Mouse (Mus musculus) right cerebral cortex, postnatal 4 days (tissue): ENCODE data around the gene Fcrla.

Source experiments
- DNase-seq: peaks from one replicate; pipeline ENCODE4 v3.0.0-alpha.2; 2022

The Fcrla gene

DNA sequence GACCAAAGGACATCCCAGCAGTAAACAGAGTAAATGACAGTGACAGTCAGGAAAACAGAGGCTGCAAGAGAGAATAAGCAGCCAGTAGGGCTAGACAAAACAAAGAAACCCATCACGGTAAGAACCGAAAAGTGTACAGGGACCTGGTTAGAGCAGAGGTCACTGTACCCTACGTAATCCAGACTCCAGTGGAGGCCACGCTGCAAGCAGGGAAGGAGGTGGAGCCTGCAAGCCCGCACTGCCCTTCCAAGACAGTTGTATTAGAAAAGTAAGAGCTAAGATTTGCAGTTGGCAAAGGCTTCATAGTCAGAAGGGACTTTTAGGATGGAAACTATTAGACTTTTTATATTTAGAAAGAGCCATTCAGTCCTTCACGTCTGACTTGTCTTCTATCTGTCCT is 442 bp downstream of the Fcrla start:
- no peak for DNase-seq

DNA sequence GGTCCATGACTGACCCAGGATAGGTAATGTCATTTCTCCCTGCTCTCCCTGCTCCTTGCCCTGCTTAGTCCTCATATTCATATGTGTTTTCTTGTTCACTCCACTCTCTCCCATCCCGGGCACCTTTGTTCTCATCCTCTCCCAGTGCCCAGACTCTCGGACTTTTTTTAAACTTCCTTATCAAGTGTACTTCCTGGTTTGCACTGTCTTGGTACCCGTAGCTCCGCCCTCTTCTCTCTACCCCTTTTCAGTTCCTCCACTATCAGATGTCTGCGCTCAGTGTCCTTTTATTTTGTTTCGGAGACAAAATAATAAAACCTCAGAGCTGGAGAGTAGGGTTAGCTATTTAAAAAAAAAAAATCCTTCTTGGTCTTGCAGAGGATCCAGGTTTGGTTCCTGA is 2.9 kb downstream of the Fcrla start:
- DNase-seq: no peak

DNA sequence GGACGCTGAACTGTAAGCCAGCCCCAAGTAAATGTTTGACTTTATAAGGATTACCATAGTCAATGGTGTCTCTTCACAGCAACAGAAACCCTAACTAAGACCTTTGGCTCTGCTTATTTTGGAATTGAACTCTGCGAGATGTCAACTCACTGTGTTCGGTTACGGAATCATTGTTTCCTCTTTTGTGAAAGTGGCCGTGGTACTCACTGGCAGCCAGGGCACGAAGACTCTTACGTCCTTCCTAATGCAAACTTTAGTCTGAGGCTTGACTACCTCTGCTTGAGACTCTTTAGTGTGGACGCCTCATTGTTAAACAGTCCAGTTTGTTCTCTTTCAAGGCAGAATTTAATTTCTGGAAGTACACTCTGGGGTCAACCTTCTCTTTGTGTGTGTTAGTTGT is 8.1 kb downstream of the Fcrla start:
- DNase-seq: no peak

DNA sequence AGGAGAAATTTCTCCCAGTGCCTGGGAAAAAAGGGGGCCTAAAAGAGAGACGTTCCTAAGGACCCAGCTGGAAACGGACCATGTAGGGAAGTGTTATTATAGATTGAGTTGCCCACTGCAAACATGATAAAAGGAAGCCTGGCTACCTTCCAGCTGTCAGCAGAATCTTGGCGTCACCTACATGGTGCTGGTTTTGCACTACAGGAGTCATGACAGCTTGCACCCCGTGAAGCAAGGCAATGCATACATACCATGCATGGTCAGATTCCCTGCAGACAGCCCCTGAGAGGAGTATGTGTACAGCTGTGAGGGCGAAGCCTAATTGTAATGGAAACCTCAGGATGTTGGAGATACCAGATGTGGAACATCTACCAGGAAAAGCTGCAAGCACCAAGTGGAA is 11.7 kb downstream of the Fcrla start:
- DNase-seq: no peak

DNA sequence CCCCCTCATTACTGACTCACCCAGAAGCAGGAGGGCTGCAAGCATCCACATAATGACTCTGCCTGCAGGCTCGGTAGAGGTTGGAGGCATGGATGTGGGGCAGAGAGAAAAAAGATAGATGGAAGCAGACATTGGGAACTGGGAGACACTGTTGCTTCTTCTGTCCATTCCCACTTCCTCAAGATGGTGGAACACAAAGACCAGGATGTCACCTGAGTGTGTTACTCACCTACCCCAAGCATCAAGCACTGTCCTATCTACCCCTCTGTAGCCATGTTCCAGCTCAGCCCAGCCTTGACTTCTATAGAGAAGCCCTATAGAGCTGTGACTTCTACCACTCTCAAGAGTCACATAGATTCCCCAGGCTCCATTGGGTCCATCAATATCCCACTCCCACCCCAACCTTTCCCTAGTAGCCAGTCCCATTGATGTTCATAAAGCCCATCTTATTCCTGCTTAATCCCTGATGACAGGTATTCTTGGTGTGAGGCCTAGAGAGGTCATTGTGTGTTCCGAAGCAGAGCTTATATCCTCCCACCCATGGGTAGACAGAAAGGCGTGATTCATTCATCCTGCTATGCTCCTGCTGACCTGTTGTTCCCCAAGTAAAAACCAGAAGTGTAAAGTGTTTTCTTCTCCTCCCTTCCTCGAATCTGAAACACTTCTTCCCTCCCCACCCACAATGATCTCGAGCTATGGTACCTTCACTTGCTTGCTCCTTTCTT is 14.3 kb downstream of the Fcrla start, which contains the start of gene Fcrlb:
TSS of gene Fcrlb (minus strand) at position 51 of the 725 bp plus-strand sequence.
- no peak for DNase-seq

DNA sequence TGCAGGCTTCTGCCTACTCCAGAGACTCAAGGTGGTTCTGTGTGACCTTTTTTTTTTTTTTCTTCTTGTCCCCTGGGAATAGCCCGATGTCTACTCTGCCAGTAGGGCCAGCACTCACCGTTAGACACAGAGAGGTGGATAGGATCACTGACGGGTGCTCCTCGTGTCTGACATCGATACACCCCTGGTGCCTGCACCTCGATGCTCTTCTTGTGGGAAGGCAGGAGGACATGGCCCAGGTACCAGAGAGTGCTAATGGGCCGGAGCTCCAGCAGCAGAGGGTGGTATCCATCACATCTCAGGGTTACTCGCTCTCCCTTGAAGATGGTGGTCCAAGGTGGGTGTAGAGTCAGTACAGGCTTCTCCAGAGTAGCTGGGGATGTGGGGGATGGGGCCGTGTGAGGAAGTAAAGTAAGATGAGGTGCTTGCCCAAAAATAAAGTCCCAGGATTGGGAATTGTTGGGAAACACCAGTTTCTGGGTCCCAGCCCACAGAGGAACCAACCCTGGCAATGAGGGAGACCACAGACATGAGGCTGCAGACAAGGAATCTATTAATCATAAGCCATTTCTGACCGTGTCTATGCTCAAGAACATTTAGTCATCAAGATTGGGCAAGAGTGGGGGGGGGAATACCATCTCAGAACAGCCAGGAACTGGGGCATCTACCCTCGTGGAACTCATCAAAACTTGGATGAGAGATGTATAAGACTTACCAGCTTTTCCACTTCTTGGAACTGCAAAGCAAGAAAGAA is 15.3 kb downstream of the Fcrla start:
- no peak for DNase-seq

DNA sequence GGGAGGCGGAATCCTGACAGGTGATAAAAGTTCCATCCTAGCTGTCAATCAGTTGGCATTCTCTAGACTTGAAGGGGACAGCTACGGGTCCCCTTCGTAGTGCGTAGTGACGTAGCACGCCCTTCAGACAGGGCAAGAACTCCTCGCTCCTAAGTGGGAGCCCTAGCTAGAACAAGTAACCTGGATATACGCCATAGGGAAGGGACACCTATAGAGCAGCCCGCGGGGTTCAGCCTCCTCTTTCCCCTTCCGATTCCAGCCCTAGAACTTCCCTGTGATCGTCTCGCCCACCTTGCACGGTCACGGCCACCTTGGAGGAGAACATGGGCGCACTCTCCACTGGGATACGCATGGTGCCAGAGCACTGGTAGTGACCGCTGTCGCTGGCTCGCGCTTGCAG is 19.0 kb downstream of the Fcrla start:
- DNase-seq: peak; percentile 7

DNA sequence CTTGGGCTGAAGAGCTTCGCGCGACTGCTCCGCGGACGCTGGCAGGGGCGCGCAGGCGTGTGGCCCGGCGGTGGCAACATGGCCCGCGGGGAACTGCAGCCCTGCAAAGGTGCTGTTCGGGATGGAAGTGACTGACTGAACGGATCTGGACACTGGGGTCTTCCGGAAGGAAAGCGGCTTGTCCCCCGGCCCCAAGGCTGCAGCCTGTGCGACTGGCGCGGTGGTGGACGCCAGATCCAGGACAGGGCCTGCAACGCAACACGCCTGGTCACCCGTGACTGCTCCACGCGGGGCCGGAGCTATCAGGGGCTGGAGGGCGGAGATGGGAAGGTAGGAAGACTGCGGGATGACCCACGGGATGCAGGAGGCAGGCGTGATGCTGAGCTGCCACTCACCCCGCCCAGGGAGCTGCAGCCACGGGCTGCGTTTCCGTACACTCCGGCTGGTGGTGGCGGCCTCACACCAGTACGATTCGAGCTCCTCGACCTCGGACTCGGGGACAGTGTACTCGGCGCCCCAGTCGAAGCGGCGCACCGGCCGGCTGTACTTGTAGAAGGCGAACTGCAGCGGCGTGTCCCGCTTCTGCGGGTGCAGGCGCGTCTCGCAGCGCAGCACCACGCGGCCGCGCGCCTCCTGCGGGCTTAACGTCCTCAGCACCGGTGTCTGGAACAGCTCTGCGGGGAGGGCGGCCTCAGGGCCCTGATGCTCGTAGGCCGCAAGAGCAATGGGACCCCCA is 19.8 kb downstream of the Fcrla start:
- DNase-seq: peak; percentile 44

DNA sequence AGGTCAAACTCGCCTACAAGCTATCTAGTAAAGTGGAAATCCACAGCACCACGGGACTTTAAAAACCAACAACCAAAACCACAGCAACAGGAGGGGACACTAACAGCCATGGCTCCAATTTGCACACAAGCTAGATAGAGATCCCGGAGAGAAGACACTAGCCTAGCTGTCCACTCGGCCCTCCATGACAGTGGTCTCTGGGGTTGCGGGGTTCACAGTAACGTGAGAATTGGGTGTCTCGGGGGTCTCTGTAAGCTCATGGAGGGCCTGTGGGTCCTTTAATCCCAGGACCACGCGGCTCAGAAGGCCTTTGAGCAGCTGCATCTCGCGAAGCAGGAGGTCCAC is 20.3 kb downstream of the Fcrla start:
- no peak for DNase-seq

DNA sequence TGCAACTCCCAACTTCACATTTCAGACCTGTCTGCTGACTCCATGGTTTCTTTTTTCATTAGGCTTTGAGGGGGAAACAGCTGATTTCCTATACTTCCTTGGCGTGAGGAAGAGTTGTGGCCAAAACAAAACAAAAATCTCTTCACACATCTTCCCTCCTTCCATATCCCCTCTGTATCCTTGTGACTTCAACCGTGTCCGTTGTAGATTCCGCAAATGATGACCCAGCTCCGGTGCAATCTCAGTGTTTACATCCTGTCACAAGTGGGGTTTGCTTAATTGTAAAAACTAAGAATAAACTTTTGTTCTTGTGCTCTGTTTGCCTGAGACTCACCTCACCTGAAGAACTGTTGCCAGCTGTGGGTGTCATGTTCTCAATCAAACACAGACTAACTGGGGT is 23.9 kb downstream of the Fcrla start:
- no peak for DNase-seq

DNA sequence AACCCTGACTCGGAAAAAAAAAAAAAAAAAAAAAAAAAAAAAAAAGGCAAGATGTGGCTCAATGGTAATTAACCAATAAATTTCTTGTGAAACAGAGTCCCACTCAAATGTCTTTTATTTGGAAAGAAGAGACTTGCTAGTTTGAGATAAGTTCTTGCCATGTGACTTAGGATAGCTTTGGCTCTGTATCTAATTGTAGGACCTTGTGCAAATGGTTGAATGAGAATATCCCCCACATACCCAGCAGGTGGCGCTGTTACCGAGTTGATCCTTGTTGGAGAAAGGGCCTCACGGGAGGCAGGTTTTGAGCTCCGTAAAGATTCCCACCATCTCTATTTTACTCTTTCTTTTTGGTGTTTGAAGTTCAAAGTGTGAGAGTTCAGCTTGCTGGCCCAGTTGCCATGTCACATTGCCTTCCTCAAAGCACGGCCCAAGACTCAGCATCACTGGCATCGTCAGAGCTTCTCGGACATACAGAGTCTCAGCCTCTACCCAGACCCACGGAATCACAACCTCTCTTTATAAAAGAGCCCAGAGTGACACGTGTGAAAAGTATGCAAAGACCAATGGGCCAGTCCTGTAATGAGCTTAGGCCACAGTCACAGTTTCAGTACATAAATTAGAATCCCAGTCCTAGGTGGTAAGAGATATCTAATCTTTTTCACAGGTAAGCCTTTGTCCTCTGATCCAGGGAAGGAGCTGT is 25.7 kb downstream of the Fcrla start:
- peak; percentile 93 for DNase-seq

DNA sequence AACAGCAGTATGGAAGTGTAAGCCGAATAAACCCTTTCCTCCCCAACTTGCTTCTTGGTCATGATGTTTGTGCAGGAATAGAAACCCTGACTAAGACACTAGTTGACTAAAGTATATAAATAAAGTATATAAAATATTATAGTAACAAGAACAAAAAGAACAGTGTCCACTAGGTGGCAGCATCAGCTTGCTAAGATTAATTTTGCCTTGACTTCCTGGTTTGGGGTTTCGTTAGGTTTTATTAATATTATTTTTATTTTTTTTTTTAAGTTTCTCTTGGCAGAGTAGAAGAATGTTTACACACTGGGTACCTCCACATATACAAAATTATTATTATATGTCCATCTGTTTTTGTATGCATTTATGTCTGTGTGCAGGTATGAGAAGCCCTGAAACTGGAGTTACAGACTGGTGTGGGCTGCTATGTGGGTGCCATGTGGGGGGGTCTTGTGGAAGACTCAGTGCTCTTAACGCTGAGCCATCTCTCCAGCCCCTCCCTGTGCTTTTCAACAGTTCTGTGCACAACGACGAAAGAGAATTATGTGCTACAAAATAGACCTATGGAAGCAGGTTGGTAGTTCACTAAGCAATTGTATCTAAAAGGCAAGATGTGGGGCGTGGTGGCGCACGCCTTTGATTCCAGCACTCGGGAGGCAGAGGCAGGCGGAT is 26.4 kb downstream of the Fcrla start:
- DNase-seq: peak; percentile 61

DNA sequence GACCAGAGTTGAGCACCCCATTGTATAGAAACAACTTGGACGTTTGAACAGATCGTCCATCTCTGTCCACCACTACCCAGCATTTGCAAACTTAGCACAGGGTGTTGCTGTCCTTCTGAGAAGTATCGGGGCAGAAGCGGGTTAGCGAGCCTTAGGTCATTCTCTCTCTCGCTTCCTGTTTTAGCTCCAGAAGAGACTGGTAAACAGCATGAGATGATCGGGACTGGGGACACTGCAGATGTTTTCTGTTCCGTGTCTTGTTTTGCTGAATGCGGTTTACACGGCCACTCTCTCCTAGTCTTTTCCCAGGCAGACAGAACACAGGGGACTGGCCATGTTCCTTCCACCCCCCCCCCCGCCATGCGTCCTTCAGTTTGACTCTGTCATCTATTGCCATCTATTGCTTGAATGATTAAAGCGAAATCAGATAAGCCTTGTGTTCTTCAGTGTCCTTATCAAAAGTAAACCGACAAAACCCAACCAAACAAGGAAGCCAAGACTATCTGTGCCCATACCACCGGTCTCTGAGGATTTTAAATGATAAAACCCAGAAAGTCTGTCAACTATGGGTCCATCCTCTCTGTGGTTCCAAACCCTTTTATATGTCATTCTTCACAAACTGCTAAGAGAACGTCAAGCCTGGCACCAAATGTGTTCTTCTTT is 28.8 kb downstream of the Fcrla start:
- no peak for DNase-seq

DNA sequence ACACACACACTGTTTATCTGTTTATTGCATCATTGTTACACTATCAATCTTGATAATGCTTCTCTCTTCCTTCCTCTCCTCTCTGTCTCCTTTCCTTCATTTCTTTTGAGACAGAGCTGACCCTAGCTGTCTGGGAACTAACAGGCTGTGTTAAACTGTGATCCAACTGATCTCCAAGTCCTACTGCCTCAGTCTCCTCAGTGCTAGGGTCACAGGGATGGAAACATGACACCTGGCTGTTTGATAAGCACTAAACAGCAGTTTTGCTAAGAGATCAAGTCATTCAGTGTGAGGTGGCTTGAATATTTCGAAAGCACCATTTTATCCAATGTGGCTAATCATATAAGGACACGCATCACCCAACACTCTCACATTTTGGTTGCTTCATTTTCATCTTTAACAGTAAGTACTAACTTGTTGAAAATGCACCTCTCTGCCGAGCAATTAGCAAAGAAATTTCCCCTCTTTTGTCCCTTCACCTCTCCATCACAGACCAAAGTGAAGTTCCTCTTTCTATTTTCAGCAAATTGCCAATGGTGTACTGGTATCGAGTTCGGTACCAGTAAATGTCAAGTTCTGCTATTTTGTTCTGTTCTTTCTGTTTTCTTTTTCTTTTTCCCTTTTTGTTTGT is 30.6 kb downstream of the Fcrla start:
- no peak for DNase-seq

DNA sequence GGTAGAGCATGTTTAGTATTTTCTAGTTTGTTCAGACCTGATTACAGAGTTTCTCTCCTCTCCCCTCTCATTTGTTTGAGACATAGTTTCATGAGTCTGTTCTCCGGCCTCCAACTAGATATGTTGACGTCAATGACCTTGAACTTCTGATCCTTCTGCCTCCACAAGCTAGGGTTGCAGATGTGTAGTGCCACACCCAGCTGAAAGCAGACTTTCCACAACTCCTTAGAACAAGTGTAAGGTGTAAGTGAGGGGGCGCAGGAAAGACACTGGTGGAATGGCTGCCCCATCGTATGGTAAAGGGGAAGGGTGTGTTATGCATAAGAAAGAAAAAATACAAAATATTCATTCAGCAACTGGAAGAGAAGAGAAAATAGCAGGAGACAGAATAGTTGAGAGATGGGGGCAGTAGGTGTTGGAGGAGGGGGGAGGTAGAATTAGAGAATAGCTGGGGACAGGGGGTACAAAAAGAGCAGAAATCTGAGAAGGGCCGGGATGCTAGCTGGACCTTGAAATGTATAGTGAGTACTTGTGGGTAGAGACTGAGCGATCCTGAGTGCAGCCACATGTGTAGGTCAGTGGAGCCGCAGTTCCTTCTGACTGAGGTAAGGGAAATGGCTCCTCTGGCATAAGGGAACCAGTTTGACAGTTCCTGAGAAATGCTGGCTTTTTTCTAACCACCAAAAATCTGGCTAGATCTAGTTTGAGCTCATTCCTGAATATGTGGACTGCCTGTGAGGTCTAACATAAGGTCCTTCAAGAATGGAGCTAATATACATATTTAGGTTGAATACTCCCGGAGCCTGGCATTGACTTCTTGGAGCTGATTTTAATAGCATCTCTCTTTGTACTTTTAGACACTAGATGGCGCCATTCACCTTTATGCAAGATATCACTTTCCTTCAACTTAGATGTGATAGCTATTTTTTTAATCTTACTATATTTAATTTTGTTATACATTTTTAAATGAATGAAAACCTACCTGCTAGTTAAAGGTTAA is 32.5 kb downstream of the Fcrla start:
- DNase-seq: no peak

DNA sequence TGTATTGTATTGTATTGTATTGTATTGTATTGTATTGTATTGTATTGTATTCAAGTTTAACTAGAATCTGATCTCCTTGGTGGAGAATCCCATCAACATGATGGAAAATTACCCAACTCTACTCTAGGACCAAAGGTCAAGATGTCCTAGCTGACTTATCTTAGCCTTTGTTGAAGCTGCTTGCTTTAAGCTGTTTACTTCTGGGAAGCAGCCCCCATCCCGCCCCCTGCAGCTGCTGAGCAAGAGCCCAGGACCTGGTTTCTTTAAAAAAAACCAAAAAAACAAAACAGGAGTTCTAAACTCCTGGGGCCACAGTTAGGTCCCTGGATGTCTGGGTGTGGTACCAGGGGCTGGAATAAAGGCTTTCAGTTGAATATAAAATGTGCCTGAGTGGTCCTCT is 35.1 kb downstream of the Fcrla start:
- no peak for DNase-seq

DNA sequence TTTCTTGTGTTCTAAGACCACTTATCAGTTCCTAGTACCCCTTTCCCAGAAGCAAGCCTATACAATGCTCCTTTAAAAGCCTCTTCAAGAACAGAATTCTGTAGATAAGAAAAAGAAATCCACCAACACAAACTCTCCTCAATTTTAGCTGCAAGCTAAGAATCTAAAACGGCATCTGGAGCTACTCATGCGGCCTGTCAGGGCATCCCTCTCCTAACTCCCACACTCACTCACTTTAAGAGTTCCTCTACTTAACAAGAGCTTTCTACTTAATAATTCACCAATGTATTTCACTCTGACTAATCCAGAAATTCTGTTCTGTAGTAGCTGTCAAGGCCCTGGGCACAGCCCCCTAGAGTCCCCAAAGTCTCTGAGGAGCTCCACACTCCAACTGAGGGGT is 35.7 kb downstream of the Fcrla start:
- DNase-seq: no peak

DNA sequence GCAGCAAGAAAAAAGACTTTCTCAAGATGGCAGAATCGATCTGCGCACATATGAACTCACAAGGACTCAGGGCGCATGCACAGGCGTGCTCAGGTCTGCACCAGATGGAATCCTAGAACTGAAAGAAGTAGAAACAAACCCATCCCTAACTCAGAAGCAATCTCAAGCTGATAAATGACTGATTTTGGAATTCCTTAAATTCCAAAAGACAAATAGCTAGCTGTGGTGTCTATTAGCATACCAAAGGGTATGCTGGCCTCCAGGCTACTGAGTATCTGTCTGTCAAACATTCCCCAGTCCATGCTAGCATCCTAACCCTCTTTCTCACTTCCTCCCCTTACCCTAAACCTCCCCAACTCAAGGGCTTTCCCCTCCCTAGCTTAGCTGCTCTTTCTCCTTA is 38.1 kb downstream of the Fcrla start:
- DNase-seq: no peak

DNA sequence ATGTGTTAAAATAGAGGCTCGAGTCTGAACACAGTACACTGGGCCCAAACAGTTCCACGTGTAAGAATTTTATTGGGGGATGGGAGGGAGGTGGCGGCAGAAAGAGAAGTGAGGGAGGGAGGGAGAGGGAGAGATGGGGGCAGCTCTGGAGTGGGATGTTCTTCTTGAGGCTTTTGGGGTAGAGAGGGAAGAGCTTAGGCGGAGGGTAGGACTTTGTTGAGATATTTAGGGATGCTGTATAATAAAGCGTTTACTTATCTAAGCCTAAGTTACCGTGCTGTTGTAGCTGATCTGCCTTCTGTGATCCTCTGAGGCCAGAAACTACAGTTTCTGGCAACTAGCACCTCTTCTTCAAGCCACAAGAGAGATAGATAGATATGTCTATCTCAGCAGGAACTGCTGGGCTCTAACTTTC is 41.3 kb downstream of the Fcrla start:
- no peak for DNase-seq

DNA sequence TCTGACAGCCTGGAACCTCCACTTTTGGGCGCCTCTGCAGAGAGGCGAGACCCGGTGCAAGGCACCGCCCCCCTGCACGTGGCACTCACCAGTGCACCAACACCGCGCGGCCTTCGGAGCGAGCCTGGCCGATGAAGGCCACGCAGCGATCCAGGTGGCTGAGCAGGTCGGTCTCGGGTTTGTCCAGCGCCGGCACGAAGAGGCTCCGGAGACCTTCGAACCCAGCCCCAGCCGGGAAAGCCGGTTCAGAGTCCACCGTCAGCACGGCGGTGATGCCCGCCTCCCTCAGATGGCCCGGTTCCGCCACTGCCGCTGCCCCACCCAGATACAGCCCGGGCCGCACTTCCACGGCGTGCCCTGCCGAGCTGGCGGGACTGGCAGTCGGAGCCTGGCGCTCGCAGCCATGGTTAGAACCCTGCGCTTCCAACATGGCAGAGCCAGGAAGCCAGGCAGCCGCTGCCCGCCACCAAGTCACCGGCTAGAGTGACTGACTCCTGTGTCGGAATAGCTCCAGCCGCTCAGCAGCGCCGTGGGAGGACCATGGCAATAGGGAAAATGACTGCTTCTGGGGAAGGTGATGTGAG is 42.3 kb downstream of the Fcrla start, which contains the start of the genes Gm26620 and Dusp12:
TSS of gene Gm26620 (plus strand) at position 88 of the 584 bp plus-strand sequence.
TSS of gene Dusp12 (minus strand) at position 563 of the 584 bp plus-strand sequence.
- DNase-seq: peak; percentile 85
